Mouse (Mus musculus): ENCODE results near the gene Srrm2. TPM values are rescaled to one million over a fixed set of nuclear protein-coding genes. Genes with fewer than 3 reads are reported as not detected.

Gene Srrm2
- 756 and 808 TPM in 2 replicates for polyA plus RNA-seq (2012; rRNA removed; ENCODE audit: low replicate concordance)

GRCm38 (mm10) chr17:23790269-23791078 lies at the start of gene Srrm2:
Gene Srrm2 (plus strand): TSS chr17:23790532.

GRCm38 (mm10) chr17:23740598-23741021 lies 49.7 kb upstream of the Srrm2 start, which contains the start of gene Paqr4:
Gene Paqr4 (minus strand): TSS chr17:23740867.

GRCm38 (mm10) chr17:23745301-23746251 lies 44.8 kb upstream of the Srrm2 start, which contains the start of gene Kremen2:
Gene Kremen2 (minus strand): TSS chr17:23745833.

GRCm38 (mm10) chr17:23771284-23772218 lies 18.8 kb upstream of the Srrm2 start, which contains the start of gene Flywch1:
Gene Flywch1 (minus strand): TSS chr17:23771602.

GRCm38 (mm10) chr17:23785561-23786471 lies 4.5 kb upstream of the Srrm2 start, which contains the start of gene Flywch2:
Gene Flywch2 (minus strand): TSS chr17:23786081.

GRCm38 (mm10) chr17:23829064-23829619 lies 38.8 kb downstream of the Srrm2 start, which contains the start of gene Elob:
Gene Elob (minus strand): TSS chr17:23829136.

GRCm38 (mm10) chr17:23836006-23836575 lies 45.8 kb downstream of the Srrm2 start, which contains the start of gene Prss33:
Gene Prss33 (minus strand): TSS chr17:23836056.

GRCm38 (mm10) chr17:23843812-23844273 lies 53.5 kb downstream of the Srrm2 start, which contains the start of the genes Prss32 and Prss41:
Gene Prss32 (plus strand): TSS chr17:23843855.
Gene Prss41 (minus strand): TSS chr17:23844172.

GRCm38 (mm10) chr17:23867756-23868155 lies 77.4 kb downstream of the Srrm2 start, which contains the start of gene Prss21:
Gene Prss21 (plus strand): TSS chr17:23868056.

Other genes with a start within 250 kb of the Srrm2 start
- 16.1 and 22.3 TPM in 2 replicates for gene Zfp213, start 226.3 kb upstream of the Srrm2 start, polyA plus RNA-seq (2012; rRNA removed; ENCODE audit: low replicate concordance)
- 9.1 and 16.2 TPM in 2 replicates for gene Zfp13, start 191.0 kb upstream of the Srrm2 start, polyA plus RNA-seq (2012; rRNA removed; ENCODE audit: low replicate concordance)
- not detected in 2 replicates for gene Zscan10, start 189.7 kb upstream of the Srrm2 start, polyA plus RNA-seq (2012; rRNA removed; ENCODE audit: low replicate concordance)
- gene Mmp25, start 145.3 kb upstream of the Srrm2 start, polyA plus RNA-seq (2012; rRNA removed; ENCODE audit: low replicate concordance) = 2.6 and 4.7 TPM in 2 replicates
- gene Bicdl2, start 130.0 kb upstream of the Srrm2 start, polyA plus RNA-seq (2012; rRNA removed; ENCODE audit: low replicate concordance) = 2.1 and 3.5 TPM in 2 replicates
- gene Hcfc1r1, start 116.9 kb upstream of the Srrm2 start, polyA plus RNA-seq (2012; rRNA removed; ENCODE audit: low replicate concordance) = 430 and 524 TPM in 2 replicates
- 26.0 and 28.9 TPM in 2 replicates for gene Thoc6, start 116.7 kb upstream of the Srrm2 start, polyA plus RNA-seq (2012; rRNA removed; ENCODE audit: low replicate concordance)
- 15.4 and 34.1 TPM in 2 replicates for gene Tnfrsf12a, start 113.1 kb upstream of the Srrm2 start, polyA plus RNA-seq (2012; rRNA removed; ENCODE audit: low replicate concordance)
- gene Cldn6, start 111.3 kb upstream of the Srrm2 start, polyA plus RNA-seq (2012; rRNA removed; ENCODE audit: low replicate concordance) = 7.3 and 9.1 TPM in 2 replicates
- gene Cldn9, start 106.5 kb upstream of the Srrm2 start, polyA plus RNA-seq (2012; rRNA removed; ENCODE audit: low replicate concordance) = not detected in 2 replicates
- 0.06 TPM in 1 of 2 replicates, not detected in the other for gene 1520401A03Rik, start 67.7 kb upstream of the Srrm2 start, polyA plus RNA-seq (2012; rRNA removed; ENCODE audit: low replicate concordance)
- gene Pkmyt1, start 64.2 kb upstream of the Srrm2 start, polyA plus RNA-seq (2012; rRNA removed; ENCODE audit: low replicate concordance) = 30.3 and 57.9 TPM in 2 replicates
- gene Paqr4, start 49.7 kb upstream of the Srrm2 start, polyA plus RNA-seq (2012; rRNA removed; ENCODE audit: low replicate concordance) = 35.8 and 47.3 TPM in 2 replicates
- gene Kremen2, start 44.7 kb upstream of the Srrm2 start, polyA plus RNA-seq (2012; rRNA removed; ENCODE audit: low replicate concordance) = 0.52 and 0.60 TPM in 2 replicates
- 43.8 and 46.9 TPM in 2 replicates for gene Flywch1, start 18.9 kb upstream of the Srrm2 start, polyA plus RNA-seq (2012; rRNA removed; ENCODE audit: low replicate concordance)
- gene Flywch2, start 4.5 kb upstream of the Srrm2 start, polyA plus RNA-seq (2012; rRNA removed; ENCODE audit: low replicate concordance) = 5.4 and 13.3 TPM in 2 replicates
- 412 and 628 TPM in 2 replicates for gene Elob, start 38.6 kb downstream of the Srrm2 start, polyA plus RNA-seq (2012; rRNA removed; ENCODE audit: low replicate concordance)
- 0.17 TPM in 1 of 2 replicates, not detected in the other for gene Prss33, start 45.5 kb downstream of the Srrm2 start, polyA plus RNA-seq (2012; rRNA removed; ENCODE audit: low replicate concordance)
- gene Prss32, start 53.3 kb downstream of the Srrm2 start, polyA plus RNA-seq (2012; rRNA removed; ENCODE audit: low replicate concordance) = not detected in 2 replicates
- 0.13 and 0.27 TPM in 2 replicates for gene Prss41, start 53.6 kb downstream of the Srrm2 start, polyA plus RNA-seq (2012; rRNA removed; ENCODE audit: low replicate concordance)
- gene Prss21, start 77.5 kb downstream of the Srrm2 start, polyA plus RNA-seq (2012; rRNA removed; ENCODE audit: low replicate concordance) = not detected in 2 replicates
- not detected in 2 replicates for gene Dcpp1, start 90.3 kb downstream of the Srrm2 start, polyA plus RNA-seq (2012; rRNA removed; ENCODE audit: low replicate concordance)
- not detected in 2 replicates for gene Dcpp2, start 90.3 kb downstream of the Srrm2 start, polyA plus RNA-seq (2012; rRNA removed; ENCODE audit: low replicate concordance)
- gene Dcpp3, start 126.9 kb downstream of the Srrm2 start, polyA plus RNA-seq (2012; rRNA removed; ENCODE audit: low replicate concordance) = 0.55 TPM in 1 of 2 replicates, not detected in the other
- 0.22 and 0.40 TPM in 2 replicates for gene Sbp, start 151.1 kb downstream of the Srrm2 start, polyA plus RNA-seq (2012; rRNA removed; ENCODE audit: low replicate concordance)
- gene Sbpl, start 164.7 kb downstream of the Srrm2 start, polyA plus RNA-seq (2012; rRNA removed; ENCODE audit: low replicate concordance) = not detected in 2 replicates
- gene Prss30, start 190.0 kb downstream of the Srrm2 start, polyA plus RNA-seq (2012; rRNA removed; ENCODE audit: low replicate concordance) = 1.3 and 1.6 TPM in 2 replicates
- 1.2 and 1.6 TPM in 2 replicates for gene Prss22, start 207.6 kb downstream of the Srrm2 start, polyA plus RNA-seq (2012; rRNA removed; ENCODE audit: low replicate concordance)
- 2.4 and 2.7 TPM in 2 replicates for gene Prss27, start 247.6 kb downstream of the Srrm2 start, polyA plus RNA-seq (2012; rRNA removed; ENCODE audit: low replicate concordance)

All from mammary gland, adult 2 months (tissue).